Mouse (Mus musculus) CH12.LX (cell line): ENCODE results near the gene Iqsec2. TPM values are rescaled to one million over a fixed set of nuclear protein-coding genes. Genes with fewer than 3 reads are reported as not detected.

Experiments used
- DNase-seq: peaks from one replicate; pipeline ENCODE4 v3.0.0-alpha.2; 2013; ENCODE audit errors: extremely low read depth
- H3K27ac ChIP-seq: 2 replicates; pipeline ENCODE4 v1.5.1; 2012; ENCODE audit warnings: low read depth, mild to moderate bottlenecking, control low read depth, moderate library complexity; ENCODE audit not compliant: insufficient read depth
- H3K27me3 ChIP-seq: replicated peaks from 2 replicates; pipeline ENCODE3; 2012; ENCODE audit warnings: inconsistent platforms
- H3K36me3 ChIP-seq, 2 experiments: replicated peaks in 1 of 2; 2 replicates each; pipeline versions ENCODE3 to v1.6.1; 2012; ENCODE audit warnings: inconsistent platforms in 1 of 2, low read length in 1 of 2, mild to moderate bottlenecking in 1 of 2, mixed read lengths in 1 of 2, moderate library complexity in 1 of 2; ENCODE audit not compliant: control insufficient read depth in 1 of 2, insufficient read depth in 1 of 2
- H3K4me1 ChIP-seq, 2 experiments: 2 replicates each; pipeline ENCODE4 v1.6.1; 2012; ENCODE audit warnings: inconsistent platforms in 1 of 2, moderate library complexity in 1 of 2; ENCODE audit not compliant: insufficient read depth in 2 of 2, control insufficient read depth in 1 of 2
- H3K4me2 ChIP-seq: 2 replicates; pipeline ENCODE4 v1.6.1; 2012; ENCODE audit warnings: low read depth, mild to moderate bottlenecking, control low read depth; ENCODE audit not compliant: poor library complexity, insufficient read depth, severe bottlenecking
- H3K4me3 ChIP-seq, 3 experiments: fragments of 150-350 bp in 1 of 3; sonication (generic) in 1 of 3; replicated peaks in 1 of 3; 2 replicates each; pipeline versions ENCODE3 to v1.5.1; 2011 to 2012; ENCODE audit warnings: low read depth in 2 of 3, low read length in 2 of 3, mild to moderate bottlenecking in 2 of 3, moderate library complexity in 2 of 3, control low read depth in 1 of 3, improper control_type of control experiment in 1 of 3, inconsistent platforms in 1 of 3, mixed read lengths in 1 of 3; ENCODE audit not compliant: poor library complexity in 1 of 3
- H3K79me2 ChIP-seq: replicated peaks from 2 replicates; pipeline ENCODE4 v1.6.1; 2012; ENCODE audit warnings: mild to moderate bottlenecking, moderate library complexity; ENCODE audit not compliant: control insufficient read depth, poor library complexity, insufficient read depth, severe bottlenecking; ENCODE audit errors: extremely low read depth
- H3K9ac ChIP-seq: 2 replicates; pipeline ENCODE4 v1.6.1; 2012; ENCODE audit warnings: low read depth, mild to moderate bottlenecking, control low read depth, moderate library complexity; ENCODE audit not compliant: insufficient read depth
- H3K9me3 ChIP-seq: replicated peaks from 2 replicates; pipeline ENCODE3; 2012; ENCODE audit warnings: low read length, inconsistent platforms, mixed read lengths
- BHLHE40 ChIP-seq: IDR thresholded peaks from 2 replicates; pipeline ENCODE4 v1.6.1; 2011; ENCODE audit warnings: mild to moderate bottlenecking, low read depth, low read length, improper control_type of control experiment
- E2F4 ChIP-seq: IDR thresholded peaks from 2 replicates; pipeline ENCODE4 v1.6.1; 2011; ENCODE audit warnings: low read depth, low read length, improper control_type of control experiment; ENCODE audit not compliant: insufficient replicate concordance
- ETS1 ChIP-seq: conservative IDR thresholded peaks from 2 replicates; pipeline ENCODE4 v1.6.1; 2012; ENCODE audit warnings: low read depth, mild to moderate bottlenecking, inconsistent platforms, low read length, improper control_type of control experiment, moderate library complexity
- HCFC1 ChIP-seq: IDR thresholded peaks from 2 replicates; pipeline ENCODE4 v1.6.1; 2012; ENCODE audit warnings: low read depth, mild to moderate bottlenecking, inconsistent platforms, low read length, improper control_type of control experiment
- JUN ChIP-seq: IDR thresholded peaks from 2 replicates; pipeline ENCODE4 v1.6.1; 2011; ENCODE audit warnings: low read depth, mild to moderate bottlenecking, low read length, improper control_type of control experiment, moderate library complexity; ENCODE audit not compliant: insufficient read depth
- KAT2A ChIP-seq: IDR thresholded peaks from 2 replicates; pipeline ENCODE4 v1.6.1; 2012; ENCODE audit warnings: low read length, improper control_type of control experiment, inconsistent platforms; ENCODE audit not compliant: insufficient replicate concordance
- MEF2A ChIP-seq: IDR thresholded peaks from 2 replicates; pipeline ENCODE4 v1.6.1; 2014; ENCODE audit warnings: low read depth, mild to moderate bottlenecking, inconsistent platforms, low read length, improper control_type of control experiment, borderline replicate concordance
- NELFE ChIP-seq: IDR thresholded peaks from 2 replicates; pipeline ENCODE4 v1.6.1; 2011; ENCODE audit warnings: low read depth, low read length, improper control_type of control experiment
- POLR2A ChIP-seq: IDR thresholded peaks from 2 replicates; pipeline ENCODE4 v1.6.1; 2011; ENCODE audit warnings: low read depth, mild to moderate bottlenecking, improper control_type of control experiment, low read length
- RCOR1 ChIP-seq: conservative IDR thresholded peaks from 2 replicates; pipeline ENCODE4 v1.6.1; 2012; ENCODE audit warnings: low read depth, mild to moderate bottlenecking, inconsistent platforms, low read length, improper control_type of control experiment
- SMC3 ChIP-seq: IDR thresholded peaks from 2 replicates; pipeline ENCODE4 v1.6.1; 2011; ENCODE audit warnings: low read depth, low read length, improper control_type of control experiment
- TBP ChIP-seq: conservative IDR thresholded peaks from 2 replicates; pipeline ENCODE4 v1.6.1; 2011; ENCODE audit warnings: low read depth, low read length, improper control_type of control experiment
- UBTF ChIP-seq: IDR thresholded peaks from 2 replicates; pipeline ENCODE4 v1.6.1; 2012; ENCODE audit warnings: low read depth, mild to moderate bottlenecking, inconsistent platforms, low read length, improper control_type of control experiment, moderate library complexity
- USF1 ChIP-seq: IDR thresholded peaks from 2 replicates; pipeline ENCODE4 v1.6.1; 2014; ENCODE audit warnings: low read depth, mild to moderate bottlenecking, inconsistent platforms, low read length, improper control_type of control experiment
- USF2 ChIP-seq: conservative IDR thresholded peaks from 2 replicates; pipeline ENCODE4 v1.6.1; 2011; ENCODE audit warnings: low read depth, low read length, improper control_type of control experiment
- ZKSCAN1 ChIP-seq: IDR thresholded peaks from 2 replicates; pipeline ENCODE4 v1.6.1; 2012; ENCODE audit warnings: low read depth, inconsistent platforms, low read length, improper control_type of control experiment, borderline replicate concordance
- ZMIZ1 ChIP-seq: IDR thresholded peaks from 2 replicates; pipeline ENCODE4 v1.6.1; 2012; ENCODE audit warnings: low read depth, mild to moderate bottlenecking, inconsistent platforms, low read length, improper control_type of control experiment
- ZNF384 ChIP-seq: IDR thresholded peaks from 2 replicates; pipeline ENCODE4 v1.6.1; 2012; ENCODE audit warnings: low read depth, low read length, improper control_type of control experiment, inconsistent platforms
- dilution Hi-C: fragments of 300-500 bp; cut with MboI; formaldehyde crosslinking; loops from 2 replicates; pipeline ENCODE4 v1.14.3; 2020; ENCODE audit warnings: low sequenced_read_pairs; ENCODE audit not compliant: extremely low pct_unique_long_range_greater_than_20kb, extremely low pct_ligation_motif_present
- in situ Hi-C: fragments of 300-500 bp; cut with MboI; formaldehyde crosslinking; loops from 3 replicates; pipeline ENCODE4 v1.14.3; 2019; ENCODE audit warnings: low sequenced_read_pairs, low pct_ligation_motif_present, low pct_unique_long_range_greater_than_20kb, mixed read lengths
- polyA plus RNA-seq: library from polyadenylated mRNA; unstranded; fragments of >175 nt; gene quantifications from 2 replicates; pipeline ENCODE4 v1.2.1, GENCODE M21; 2012; ENCODE audit warnings: low read depth; ENCODE audit not compliant: insufficient read length
- total RNA-seq, 2 experiments: library from RNA; depleted of rRNA; stranded (reverse); fragments of 300-350 nt in 1 of 2; fragments of >200 nt in 1 of 2; gene quantifications; 2 replicates each; pipeline ENCODE4 v1.2.3; 2012 to 2014

The Iqsec2 gene
- total and polyA plus RNA-seq, 3 experiments = 0.71 to 4.2 (median 1.8) TPM

DNA sequence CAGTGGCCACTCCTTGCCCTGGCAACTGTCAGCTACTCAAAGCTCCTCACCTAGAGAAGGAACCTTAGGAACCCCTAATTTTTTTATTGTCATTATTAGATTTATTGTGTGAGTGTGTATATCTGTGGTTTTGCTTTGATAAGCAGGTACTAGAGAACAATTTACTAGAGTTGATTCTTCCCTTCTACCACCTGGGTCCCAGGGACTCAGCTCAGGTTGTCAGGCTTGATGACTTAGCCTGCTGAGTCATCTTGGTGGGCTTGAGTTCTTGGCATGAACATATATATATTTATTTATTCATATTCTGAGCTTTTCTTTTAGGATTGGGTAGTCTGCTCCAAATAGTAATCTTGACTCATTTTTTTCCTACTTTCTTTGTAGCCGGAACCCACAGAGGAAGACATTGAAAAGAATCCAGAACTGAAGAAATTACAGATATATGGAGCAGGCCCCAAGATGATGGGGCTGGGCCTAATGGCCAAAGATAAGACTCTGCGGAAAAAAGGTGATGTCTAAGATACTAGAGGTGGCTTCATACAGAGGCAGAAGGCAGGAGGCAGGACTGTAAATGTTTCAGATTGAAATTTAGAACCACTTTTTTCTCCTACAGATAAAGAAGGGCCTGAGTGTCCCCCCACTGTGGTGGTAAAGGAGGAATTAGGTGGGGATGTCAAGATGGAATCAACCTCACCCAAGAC is 100.6 kb downstream of the Iqsec2 start:
- H3K36me3 ChIP-seq = peaks cover 49 to 75% of the 10 kb centered on the region in 2 experiments

GRCm38 (mm10) chrX:152271189-152271588 is 127.1 kb downstream of the Iqsec2 start:
- Histone ChIP-seq H3K4me3 (no peak overlapping the region), H3K9me3 (no peaks in the 10 kb centered on the region), H3K27ac (no peak overlapping the region)
- in situ Hi-C loops = no loop called here
- no peak for DNase-seq
- TF ChIP-seq USF1 = no peak
- no peak for TF ChIP-seq KAT2A
- TF ChIP-seq, all 38 proteins: peak for 0
- H3K4me2 ChIP-seq = no peak overlapping the region
- no peaks in the 10 kb centered on the region for H3K27me3 ChIP-seq
- H3K9ac ChIP-seq = no peak overlapping the region
- H3K79me2 ChIP-seq = no peaks in the 10 kb centered on the region
- no peaks in the 10 kb centered on the region for H3K4me1 ChIP-seq
- dilution Hi-C loops = no loop called here
- peaks cover 76 to 95% of the 10 kb centered on the region in 2 experiments for H3K36me3 ChIP-seq

More for the DNA sequence above, 100.6 kb downstream of the Iqsec2 start:
- H3K4me3 ChIP-seq = no peak overlapping the region
- H3K4me1 ChIP-seq = no peaks in the 10 kb centered on the region
- dilution Hi-C loops = no loop called here
- no peaks in the 10 kb centered on the region for H3K9me3 ChIP-seq
- H3K27me3 ChIP-seq = no peaks in the 10 kb centered on the region
- H3K4me2 ChIP-seq = no peak overlapping the region
- in situ Hi-C loops = no loop called here
- no peak overlapping the region for H3K9ac ChIP-seq
- H3K79me2 ChIP-seq = peaks cover 2% of the 10 kb centered on the region; the same call in 1 of the 2 replicates
- no peak overlapping the region for H3K27ac ChIP-seq
- TF ChIP-seq E2F4 (no peak), JUN (no peak), HCFC1 (no peak), POLR2A (no peak), USF2 (no peak), NELFE (no peak), ZKSCAN1 (no peak), TBP (no peak), ETS1 (no peak), UBTF (no peak), BHLHE40 (no peak), ZMIZ1 (no peak), RCOR1 (no peak), SMC3 (no peak), ZNF384 (no peak), KAT2A (no peak), MEF2A (no peak)
- no peak for DNase-seq

Other genes starting within 250 kb of the Iqsec2 start
- gene Hsd17b10, start 142.4 kb upstream of the Iqsec2 start, total RNA-seq (2012; rRNA removed) = 92.8 and 98.5 TPM in 2 replicates
- 82.1 and 87.8 TPM in 2 replicates for gene Hsd17b10, start 142.4 kb upstream of the Iqsec2 start, total RNA-seq (2014; rRNA removed)
- gene Hsd17b10, start 142.4 kb upstream of the Iqsec2 start, polyA plus RNA-seq = 77.2 and 91.0 TPM in 2 replicates
- gene Ribc1, start 128.0 kb upstream of the Iqsec2 start, total RNA-seq (2012; rRNA removed) = 5.7 and 7.2 TPM in 2 replicates
- 5.7 and 5.8 TPM in 2 replicates for gene Ribc1, start 128.0 kb upstream of the Iqsec2 start, total RNA-seq (2014; rRNA removed)
- 6.0 and 7.7 TPM in 2 replicates for gene Ribc1, start 128.0 kb upstream of the Iqsec2 start, polyA plus RNA-seq
- gene Smc1a, start 127.8 kb upstream of the Iqsec2 start, total RNA-seq (2012; rRNA removed) = 48.9 and 54.1 TPM in 2 replicates
- 41.8 and 46.6 TPM in 2 replicates for gene Smc1a, start 127.8 kb upstream of the Iqsec2 start, total RNA-seq (2014; rRNA removed)
- gene Smc1a, start 127.8 kb upstream of the Iqsec2 start, polyA plus RNA-seq = 99.7 and 128 TPM in 2 replicates
- gene Kdm5c, start 88.8 kb downstream of the Iqsec2 start, total RNA-seq (2012; rRNA removed) = 52.3 and 59.3 TPM in 2 replicates
- 21.6 and 22.5 TPM in 2 replicates for gene Kdm5c, start 88.8 kb downstream of the Iqsec2 start, total RNA-seq (2014; rRNA removed)
- gene Kdm5c, start 88.8 kb downstream of the Iqsec2 start, polyA plus RNA-seq = 45.2 and 48.7 TPM in 2 replicates
- gene Kantr, start 183.2 kb downstream of the Iqsec2 start, total RNA-seq (2012; rRNA removed) = 3.1 and 3.5 TPM in 2 replicates
- 0.64 and 0.86 TPM in 2 replicates for gene Kantr, start 183.2 kb downstream of the Iqsec2 start, total RNA-seq (2014; rRNA removed)
- gene Kantr, start 183.2 kb downstream of the Iqsec2 start, polyA plus RNA-seq = 2.7 and 3.4 TPM in 2 replicates
- 16.5 and 17.0 TPM in 2 replicates for gene Tspyl2, start 198.2 kb downstream of the Iqsec2 start, total RNA-seq (2012; rRNA removed)
- gene Tspyl2, start 198.2 kb downstream of the Iqsec2 start, total RNA-seq (2014; rRNA removed) = 18.0 and 21.0 TPM in 2 replicates
- 35.3 and 37.1 TPM in 2 replicates for gene Tspyl2, start 198.2 kb downstream of the Iqsec2 start, polyA plus RNA-seq
- gene Gpr173, start 224.4 kb downstream of the Iqsec2 start, total RNA-seq (2012; rRNA removed) = not detected in 2 replicates
- gene Gpr173, start 224.4 kb downstream of the Iqsec2 start, total RNA-seq (2014; rRNA removed) = not detected in 2 replicates
- gene Gpr173, start 224.4 kb downstream of the Iqsec2 start, polyA plus RNA-seq = not detected in 2 replicates